Mouse (Mus musculus) E14TG2a.4 (cell line): ENCODE data around the gene Bcl7c.

Source experiments
- CTCF ChIP-seq: conservative IDR thresholded peaks from 2 replicates; pipeline ENCODE4 v1.5.1; 2014; ENCODE audit warnings: low read length
- NANOG ChIP-seq: IDR thresholded peaks from 2 replicates; pipeline ENCODE4 v1.6.1; 2014; ENCODE audit warnings: borderline replicate concordance, low read length, mixed read lengths
- POU5F1 ChIP-seq: IDR thresholded peaks from 2 replicates; pipeline ENCODE4 v1.6.1; 2014; ENCODE audit warnings: low read length, borderline replicate concordance

DNA sequence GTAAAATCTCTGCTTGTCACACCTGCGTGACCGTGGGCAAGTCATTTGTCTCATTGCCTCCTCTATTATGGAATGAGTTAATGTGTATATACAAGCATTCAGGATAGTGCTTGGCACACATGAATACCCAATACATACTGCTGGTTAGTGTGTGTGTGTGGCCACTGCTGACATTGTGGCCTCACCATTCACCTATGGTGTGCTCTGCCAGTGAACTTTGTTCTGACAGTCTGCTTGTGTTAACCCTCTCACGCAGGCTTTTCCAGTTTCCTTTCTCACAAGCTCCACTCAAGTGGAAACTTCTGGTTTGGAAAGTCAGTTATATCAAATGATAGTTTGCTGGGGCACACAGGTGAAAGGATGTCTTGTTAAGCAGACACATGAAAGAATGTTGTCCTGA is 2.3 kb upstream of the Bcl7c start:
- no peak for TF ChIP-seq CTCF
- no peak for TF ChIP-seq POU5F1
- TF ChIP-seq NANOG, result no peak
